Mouse (Mus musculus): ENCODE results near the gene Shisa7. TPM values are rescaled to one million over a fixed set of nuclear protein-coding genes. Genes with fewer than 3 reads are reported as not detected.
A peak's percentile ranks its signal among the peaks of the same experiment; 100 is the strongest.
"Not testable (repeated sequence)": the region's sequence is repeated elsewhere in the genome, so short reads cannot be mapped to it uniquely, and the experiment has no call there.

Gene Shisa7
- polyA plus RNA-seq (2014; fragmentation: Nextera tagmentation; extraction: Ambion mirVana), result 0.30 and 0.42 TPM in 2 replicates

DNA sequence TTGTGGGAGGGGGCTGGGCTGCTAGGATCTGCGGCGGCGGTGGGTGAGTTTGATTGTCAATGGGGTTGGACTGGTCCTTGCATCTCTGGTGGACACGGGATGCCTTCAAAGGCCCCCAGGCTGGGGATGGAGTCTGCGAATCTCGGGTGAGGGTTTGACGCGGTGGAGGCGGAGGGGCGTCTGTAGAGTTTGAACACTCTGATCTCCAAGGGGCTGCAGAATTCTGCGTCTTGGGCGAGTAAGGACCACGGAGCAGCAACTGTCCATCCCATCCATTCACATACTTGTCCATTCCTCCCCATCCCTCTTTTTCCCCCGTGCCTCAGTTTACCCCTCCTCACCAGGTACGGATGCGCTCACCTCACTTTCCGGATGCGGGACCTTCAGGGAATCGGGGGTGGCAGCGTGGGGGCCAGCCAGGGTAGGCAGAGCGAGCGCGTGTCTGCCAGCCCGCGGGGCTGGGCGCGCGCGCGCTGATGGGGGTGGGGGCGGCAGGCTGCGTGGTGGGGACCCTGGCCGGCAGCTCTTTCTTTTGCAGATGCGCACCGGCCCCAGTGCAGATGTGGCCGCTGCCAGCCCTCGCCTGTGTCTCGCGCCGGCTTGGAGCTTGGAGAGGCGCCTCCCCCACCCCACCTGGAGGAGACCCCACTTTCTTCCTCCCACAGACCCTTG lies at the start of gene Shisa7:
Shisa7 (minus strand) TSS at position 452 of the 672 bp plus-strand sequence.
- 2% methylated on average over 41 of the region's 41 CpGs for WGBS
- H3K4me3 ChIP-seq (ENCODE audit: low read depth, low read length), result peak within 1 kb of the TSS; percentile 39
- no peaks in the 10 kb centered on the region for H3K9me3 ChIP-seq (ENCODE audit: control insufficient read depth, low read length)
- DNase-seq (ENCODE audit: low spot score) (no peak), ATAC-seq (replicated peaks; ENCODE audit: low FRiP score, low TSS enrichment, low read depth) (peak; percentile 63)
- H3K27me3 ChIP-seq (replicated peaks; ENCODE audit: control insufficient read depth, insufficient read depth, low read length), result peaks cover 60% of the 10 kb centered on the region
- H3K36me3 ChIP-seq (ENCODE audit: control insufficient read depth, insufficient read depth, low read length), result no peaks in the 10 kb centered on the region
- peaks cover 14% of the 10 kb centered on the region for H3K4me1 ChIP-seq (replicated peaks; ENCODE audit: control insufficient read depth, insufficient read depth, low read length)
- H3K27ac ChIP-seq (ENCODE audit: low read depth), result no peak within 1 kb of the TSS
- peak within 1 kb of the TSS; percentile 93 for H3K4me2 ChIP-seq (ENCODE audit: low read length)
- peak within 1 kb of the TSS; percentile 25; the same call in 1 of the 2 replicates for H3K9ac ChIP-seq (ENCODE audit: low read length)

DNA sequence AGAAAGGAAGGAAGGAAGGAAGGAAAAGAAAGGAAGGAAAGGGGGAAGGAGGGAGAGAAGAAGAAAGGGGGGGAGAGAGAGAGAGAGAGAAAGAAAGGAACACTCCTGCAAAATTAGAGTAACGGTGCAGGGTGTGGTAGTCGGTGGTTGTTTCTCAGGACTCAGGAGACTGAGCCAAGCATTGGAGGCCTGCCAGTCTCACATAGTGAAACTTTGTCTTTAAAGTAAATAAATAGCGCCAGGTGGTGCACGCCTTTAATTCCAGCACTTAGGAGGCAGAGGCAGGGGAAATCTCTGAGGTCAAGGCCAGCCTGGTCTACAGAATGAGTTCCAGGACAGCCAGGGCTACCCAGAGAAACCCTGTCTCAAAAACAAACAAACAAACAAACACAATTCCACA lies 42.2 kb upstream of the Shisa7 start:
- Histone ChIP-seq H3K36me3 (ENCODE audit: control insufficient read depth, insufficient read depth, low read length) (no peaks in the 10 kb centered on the region), H3K9me3 (ENCODE audit: control insufficient read depth, low read length) (0 out of 2 replicates have a peak, but pooled peaks cover 7% of the 10 kb centered on the region), H3K27me3 (replicated peaks; ENCODE audit: control insufficient read depth, insufficient read depth, low read length) (no peaks in the 10 kb centered on the region), H3K4me3 (ENCODE audit: low read depth, low read length) (no peak overlapping the region), H3K4me2 (ENCODE audit: low read length) (no peak overlapping the region), H3K4me1 (replicated peaks; ENCODE audit: control insufficient read depth, insufficient read depth, low read length) (no peaks in the 10 kb centered on the region), H3K9ac (ENCODE audit: low read length) (no peak overlapping the region), H3K27ac (ENCODE audit: low read depth) (no peak overlapping the region)
- no peak for DNase-seq (ENCODE audit: low spot score)
- WGBS, result 46% methylated on average over 4 of the region's 4 CpGs
- ATAC-seq (replicated peaks; ENCODE audit: low FRiP score, low TSS enrichment, low read depth), result no peak

DNA sequence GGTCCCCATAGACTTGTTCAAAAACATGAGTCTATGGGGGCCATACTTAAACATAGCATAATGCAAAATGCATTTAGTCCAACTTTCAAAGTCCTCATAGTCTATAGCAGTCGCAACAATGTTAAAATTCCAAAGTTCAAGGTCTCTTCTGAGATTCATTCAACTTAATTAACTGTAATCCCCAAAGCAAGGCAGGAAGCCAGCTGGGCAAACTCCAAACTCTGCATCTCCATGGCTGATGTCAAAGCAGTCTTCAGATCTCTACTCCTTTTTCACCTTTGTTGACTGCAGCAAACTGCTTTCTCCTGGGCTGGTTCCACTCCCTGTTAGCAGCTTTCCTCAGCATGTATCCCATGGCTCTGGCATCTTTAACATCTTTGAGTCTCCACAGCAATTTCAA lies 34.5 kb upstream of the Shisa7 start:
- H3K36me3 ChIP-seq (ENCODE audit: control insufficient read depth, insufficient read depth, low read length); H3K4me3 ChIP-seq (ENCODE audit: low read depth, low read length); H3K4me2 ChIP-seq (ENCODE audit: low read length); ATAC-seq (replicated peaks; ENCODE audit: low FRiP score, low TSS enrichment, low read depth); H3K4me1 ChIP-seq (replicated peaks; ENCODE audit: control insufficient read depth, insufficient read depth, low read length); H3K9me3 ChIP-seq (ENCODE audit: control insufficient read depth, low read length); H3K9ac ChIP-seq (ENCODE audit: low read length); H3K27ac ChIP-seq (ENCODE audit: low read depth); H3K27me3 ChIP-seq (replicated peaks; ENCODE audit: control insufficient read depth, insufficient read depth, low read length); DNase-seq (ENCODE audit: low spot score): not testable (repeated sequence)
- 89% methylated on average over 1 of the region's 1 CpGs for WGBS

GRCm38 (mm10) chr7:4878186-4878585 lies 33.7 kb upstream of the Shisa7 start:
- no peak for ATAC-seq (replicated peaks; ENCODE audit: low FRiP score, low TSS enrichment, low read depth)
- Histone ChIP-seq H3K4me3 (ENCODE audit: low read depth, low read length) (no peak overlapping the region), H3K4me2 (ENCODE audit: low read length) (peak overlapping the region; percentile 95; the same call in 1 of the 2 replicates), H3K9ac (ENCODE audit: low read length) (no peak overlapping the region), H3K27ac (ENCODE audit: low read depth) (no peak overlapping the region), H3K36me3 (ENCODE audit: control insufficient read depth, insufficient read depth, low read length) (no peaks in the 10 kb centered on the region), H3K27me3 (replicated peaks; ENCODE audit: control insufficient read depth, insufficient read depth, low read length) (no peaks in the 10 kb centered on the region), H3K9me3 (ENCODE audit: control insufficient read depth, low read length) (no peaks in the 10 kb centered on the region), H3K4me1 (replicated peaks; ENCODE audit: control insufficient read depth, insufficient read depth, low read length) (peaks cover 10% of the 10 kb centered on the region; the same call in 1 of the 2 replicates)
- no peak for DNase-seq (ENCODE audit: low spot score)

- DNase-seq (ENCODE audit: low spot score) (no peak), ATAC-seq (replicated peaks; ENCODE audit: low FRiP score, low TSS enrichment, low read depth) (no peak)
- H3K4me3 ChIP-seq (ENCODE audit: low read depth, low read length), result peak overlapping the region; percentile 55
- H3K4me1 ChIP-seq (replicated peaks; ENCODE audit: control insufficient read depth, insufficient read depth, low read length), result peaks cover 10% of the 10 kb centered on the region; the same call in 1 of the 2 replicates
- peak overlapping the region; percentile 66 for H3K9ac ChIP-seq (ENCODE audit: low read length)
- H3K9me3 ChIP-seq (ENCODE audit: control insufficient read depth, low read length), result no peaks in the 10 kb centered on the region
- H3K27ac ChIP-seq (ENCODE audit: low read depth), result peak overlapping the region; percentile 27; the same call in 1 of the 2 replicates
- WGBS, result 8% methylated on average over 11 of the region's 11 CpGs
- H3K36me3 ChIP-seq (ENCODE audit: control insufficient read depth, insufficient read depth, low read length), result no peaks in the 10 kb centered on the region
- H3K4me2 ChIP-seq (ENCODE audit: low read length), result peak overlapping the region; percentile 95
- no peaks in the 10 kb centered on the region for H3K27me3 ChIP-seq (replicated peaks; ENCODE audit: control insufficient read depth, insufficient read depth, low read length)
Measured at GRCm38 (mm10) chr7:4877226-4877625, 32.7 kb upstream of the Shisa7 start.

DNA sequence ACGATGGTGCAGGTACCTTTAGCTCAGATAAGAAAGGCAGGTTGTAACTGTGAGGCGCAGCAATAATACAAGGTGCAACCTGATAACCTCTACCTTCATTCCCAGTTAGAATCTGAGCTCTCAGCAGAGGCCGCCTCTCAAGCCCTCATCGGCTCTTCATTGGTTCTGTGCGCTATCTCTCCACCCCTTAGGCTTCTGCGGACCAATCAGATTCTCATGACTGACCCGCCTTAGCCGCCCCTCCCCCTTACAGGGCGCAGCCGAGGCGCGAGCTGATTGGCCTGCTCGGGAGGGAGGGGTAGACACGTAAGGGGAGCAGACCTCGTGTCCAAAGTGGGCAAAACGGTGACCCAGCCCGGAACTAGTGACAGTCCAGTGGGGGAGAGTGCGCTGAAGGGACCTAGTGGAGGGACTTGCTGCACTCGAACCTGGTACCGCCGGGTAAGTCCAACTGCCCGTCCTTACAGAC lies 32.3 kb upstream of the Shisa7 start, which contains the start of gene Isoc2a:
Isoc2a (plus strand) TSS at position 401 of the 469 bp plus-strand sequence.
- peak within 1 kb of the TSS; percentile 55 for H3K4me3 ChIP-seq (ENCODE audit: low read depth, low read length)
- ATAC-seq (replicated peaks; ENCODE audit: low FRiP score, low TSS enrichment, low read depth), result peak; percentile 99

DNA sequence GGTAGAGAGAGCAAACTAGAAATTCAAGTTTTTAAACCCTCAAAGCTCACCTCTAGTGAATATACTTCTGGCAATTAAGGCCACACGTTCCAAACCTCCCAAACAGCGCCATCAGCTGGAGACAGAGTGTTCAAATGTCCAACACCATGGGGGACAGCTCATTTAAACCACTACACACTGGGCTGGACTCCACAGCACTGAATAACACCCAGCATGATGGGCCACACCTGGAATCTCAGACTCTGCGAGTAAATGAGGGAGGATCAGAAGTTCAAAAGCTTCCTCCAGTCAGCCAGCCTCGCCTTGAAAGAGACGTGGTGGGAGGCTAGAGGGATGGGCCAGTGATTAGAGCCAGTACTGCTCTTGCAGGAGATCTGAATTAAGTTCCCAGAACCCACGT lies 25.6 kb upstream of the Shisa7 start, which contains the start of gene Isoc2b:
Isoc2b (minus strand) TSS at position 126 of the 400 bp plus-strand sequence.
- Histone ChIP-seq H3K27me3 (replicated peaks; ENCODE audit: control insufficient read depth, insufficient read depth, low read length) (no peaks in the 10 kb centered on the region), H3K4me3 (ENCODE audit: low read depth, low read length) (no peak within 1 kb of the TSS), H3K9me3 (ENCODE audit: control insufficient read depth, low read length) (no peaks in the 10 kb centered on the region), H3K4me2 (ENCODE audit: low read length) (no peak within 1 kb of the TSS), H3K9ac (ENCODE audit: low read length) (no peak within 1 kb of the TSS), H3K27ac (ENCODE audit: low read depth) (no peak within 1 kb of the TSS), H3K4me1 (replicated peaks; ENCODE audit: control insufficient read depth, insufficient read depth, low read length) (peaks cover 5% of the 10 kb centered on the region; the same call in 1 of the 2 replicates), H3K36me3 (ENCODE audit: control insufficient read depth, insufficient read depth, low read length) (no peaks in the 10 kb centered on the region)
- 52% methylated on average over 6 of the region's 6 CpGs for WGBS
- no peak for DNase-seq (ENCODE audit: low spot score)
- ATAC-seq (replicated peaks; ENCODE audit: low FRiP score, low TSS enrichment, low read depth), result no peak

More for the DNA sequence above, 32.3 kb upstream of the Shisa7 start, which contains the start of gene Isoc2a:
- no peaks in the 10 kb centered on the region for H3K36me3 ChIP-seq (ENCODE audit: control insufficient read depth, insufficient read depth, low read length)
- no peaks in the 10 kb centered on the region for H3K9me3 ChIP-seq (ENCODE audit: control insufficient read depth, low read length)
- DNase-seq (ENCODE audit: low spot score), result peak; percentile 94
- no peaks in the 10 kb centered on the region for H3K27me3 ChIP-seq (replicated peaks; ENCODE audit: control insufficient read depth, insufficient read depth, low read length)
- peak within 1 kb of the TSS; percentile 66 for H3K9ac ChIP-seq (ENCODE audit: low read length)
- H3K4me2 ChIP-seq (ENCODE audit: low read length), result peak within 1 kb of the TSS; percentile 95
- H3K4me1 ChIP-seq (replicated peaks; ENCODE audit: control insufficient read depth, insufficient read depth, low read length), result peaks cover 10% of the 10 kb centered on the region; the same call in 1 of the 2 replicates
- peak within 1 kb of the TSS; percentile 62 for H3K27ac ChIP-seq (ENCODE audit: low read depth)
- WGBS, result 1% methylated on average over 22 of the region's 22 CpGs

DNA sequence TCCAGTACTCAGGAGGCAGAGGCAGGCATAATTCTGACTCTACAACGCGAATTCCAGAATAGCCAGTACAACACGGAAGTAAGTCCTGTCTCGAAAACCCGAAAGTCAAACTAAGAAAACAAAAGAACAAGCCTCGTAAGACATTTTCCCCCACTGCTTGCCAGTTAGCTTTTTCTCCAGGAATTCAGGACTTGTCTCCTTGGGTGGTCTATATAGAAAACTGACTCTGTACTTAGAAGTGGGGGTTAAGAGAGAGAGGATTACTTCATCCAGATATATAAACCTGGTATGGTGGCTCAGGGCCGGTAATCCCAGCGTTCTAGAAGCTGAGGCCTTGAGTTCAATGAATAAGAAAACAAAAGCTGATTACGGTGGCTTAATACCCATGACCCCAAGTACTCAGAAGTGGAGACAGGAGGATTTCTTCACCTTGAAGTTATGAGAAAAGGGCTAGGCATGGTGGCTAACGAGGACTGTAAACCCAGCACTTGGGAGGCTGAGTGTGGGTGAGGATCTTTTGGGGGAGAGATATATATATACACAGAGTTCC lies 22.2 kb upstream of the Shisa7 start:
- Histone ChIP-seq H3K27ac (ENCODE audit: low read depth) (peak overlapping the region; percentile 77), H3K9me3 (ENCODE audit: control insufficient read depth, low read length) (no peaks in the 10 kb centered on the region), H3K4me1 (replicated peaks; ENCODE audit: control insufficient read depth, insufficient read depth, low read length) (peaks cover 5% of the 10 kb centered on the region; the same call in 1 of the 2 replicates), H3K4me2 (ENCODE audit: low read length) (peak overlapping the region; percentile 77), H3K4me3 (ENCODE audit: low read depth, low read length) (peak overlapping the region; percentile 65), H3K36me3 (ENCODE audit: control insufficient read depth, insufficient read depth, low read length) (no peaks in the 10 kb centered on the region), H3K9ac (ENCODE audit: low read length) (peak overlapping the region; percentile 73), H3K27me3 (replicated peaks; ENCODE audit: control insufficient read depth, insufficient read depth, low read length) (no peaks in the 10 kb centered on the region)
- no peak for DNase-seq (ENCODE audit: low spot score)
- 36% methylated on average over 10 of the region's 10 CpGs for WGBS
- peak; percentile 3; the same call in 1 of the 2 replicates for ATAC-seq (replicated peaks; ENCODE audit: low FRiP score, low TSS enrichment, low read depth)
